Mouse (Mus musculus): Measurements from ENCODE around the gene Card11.

DNA sequence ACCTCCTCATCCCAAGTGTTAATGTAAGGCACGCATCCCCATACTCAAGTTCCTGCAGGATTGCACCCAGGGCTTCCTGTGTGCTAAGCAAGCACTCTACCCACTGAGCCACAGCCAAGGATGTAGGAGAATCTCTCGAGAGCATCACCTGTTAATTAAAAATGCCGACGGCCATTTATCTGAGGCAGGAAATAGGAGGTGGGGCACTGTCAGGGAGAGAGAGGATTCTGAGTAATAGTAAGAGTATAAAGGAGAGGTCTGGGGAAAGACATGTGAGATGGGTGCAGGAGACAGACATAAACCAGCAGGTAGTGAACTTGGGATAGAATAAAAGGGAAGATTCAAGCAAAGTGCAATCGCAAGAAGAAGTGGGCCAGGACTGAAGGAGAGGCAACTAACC is 19.6 kb downstream of the Card11 start:
- TF ChIP-seq CTCF (IDR thresholded peaks at IDR 0.05; ENCODE audit: control insufficient read depth, insufficient read depth, insufficient replicate concordance, low read depth, low read length): no peak
- no peak for TF ChIP-seq POLR2A (IDR thresholded peaks at IDR 0.05; ENCODE audit: control insufficient read depth, low read depth, low read length)
